Mouse (Mus musculus) erythroid progenitor cell, adult 5-6 weeks (primary cell): ENCODE results near the gene Rfwd3. TPM values are rescaled to one million over a fixed set of nuclear protein-coding genes. Genes with fewer than 3 reads are reported as not detected.
"Not testable (repeated sequence)": the region's sequence is repeated elsewhere in the genome, so short reads cannot be mapped to it uniquely, and the experiment has no call there.

ENCODE experiments used
- ATAC-seq: replicated peaks from 2 replicates; pipeline ENCODE4 v1.8.0; 2016; ENCODE audit warnings: moderate number of reproducible peaks, mild to moderate bottlenecking, moderate TSS enrichment, inconsistent platforms; ENCODE audit not compliant: poor library complexity, low FRiP score, severe bottlenecking
- total RNA-seq, 2 experiments: library from RNA; stranded (forward) in 1 of 2; stranded (reverse) in 1 of 2; fragments of 150-400 nt in 1 of 2; fragments of 186-747, 209-891 nt in 1 of 2; gene quantifications; 2 replicates each; pipeline versions ENCODE4 v1.2.3 to v1.2.4; 2015 to 2017; ENCODE audit warnings: low replicate concordance in 2 of 2

Gene Rfwd3
- total RNA-seq (2015; ENCODE audit: low replicate concordance): 117 and 127 TPM in 2 replicates
- 133 and 138 TPM in 2 replicates for total RNA-seq (2017; ENCODE audit: low replicate concordance)

DNA sequence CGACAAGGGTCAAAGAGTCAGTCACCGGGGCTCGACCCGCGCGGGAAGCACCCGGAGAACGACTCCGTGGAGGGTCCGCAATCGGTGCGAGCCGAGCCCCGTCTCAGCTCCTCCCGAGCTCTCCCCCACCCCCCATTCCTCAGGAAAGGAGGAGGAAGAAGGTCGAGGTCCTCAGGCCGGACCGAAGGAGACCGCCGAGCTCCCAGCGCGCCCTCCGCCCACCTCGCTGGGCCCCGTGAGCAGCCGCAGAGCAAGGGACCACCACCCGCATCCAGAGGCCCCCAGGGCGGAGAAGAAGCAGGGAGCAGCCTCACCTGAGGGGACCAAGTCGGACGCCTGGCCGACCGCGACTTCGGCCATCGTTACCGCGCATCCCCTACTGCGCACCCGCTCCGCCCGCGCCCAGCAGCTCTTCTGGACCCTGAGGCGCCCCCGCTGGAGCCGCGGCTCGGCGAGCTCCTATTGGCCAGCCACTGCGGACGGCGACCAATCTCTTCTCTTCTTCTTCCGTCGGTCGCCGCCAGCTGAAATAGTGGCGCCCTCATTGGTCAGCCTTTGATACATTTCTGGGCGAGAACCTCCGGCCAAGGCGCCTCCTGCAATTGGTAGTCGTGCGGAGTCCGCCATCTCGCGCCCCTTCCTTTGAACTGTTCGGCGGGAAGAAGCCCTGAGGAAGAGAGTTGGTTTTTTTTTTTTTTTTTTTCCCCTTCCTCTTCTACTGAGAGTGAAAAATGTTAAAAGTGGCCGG lies at the start of gene Rfwd3:
Gene Rfwd3 (minus strand): TSS at position 402 of the 748 bp plus-strand sequence.
- ATAC-seq: peak; percentile 99

DNA sequence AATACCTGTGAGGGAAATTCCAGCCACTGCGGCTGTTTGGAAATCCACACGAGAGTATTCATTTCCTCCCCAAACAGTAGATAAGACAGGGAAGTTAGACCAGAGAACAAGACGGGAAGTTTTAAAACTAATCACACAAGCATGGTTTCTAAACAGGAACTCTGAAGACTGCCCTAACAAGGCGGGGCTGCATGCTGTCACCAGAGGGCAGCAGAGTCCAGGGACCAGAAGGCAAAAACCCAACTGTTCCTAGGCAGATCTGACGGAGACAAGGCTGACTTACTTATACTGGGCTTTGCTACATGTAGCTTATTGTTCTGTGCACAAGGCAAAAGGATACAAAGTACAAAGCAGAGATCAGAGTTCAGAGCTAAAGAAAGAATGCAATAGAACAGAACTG lies 43.2 kb upstream of the Rfwd3 start:
- peak; percentile 77 for ATAC-seq

DNA sequence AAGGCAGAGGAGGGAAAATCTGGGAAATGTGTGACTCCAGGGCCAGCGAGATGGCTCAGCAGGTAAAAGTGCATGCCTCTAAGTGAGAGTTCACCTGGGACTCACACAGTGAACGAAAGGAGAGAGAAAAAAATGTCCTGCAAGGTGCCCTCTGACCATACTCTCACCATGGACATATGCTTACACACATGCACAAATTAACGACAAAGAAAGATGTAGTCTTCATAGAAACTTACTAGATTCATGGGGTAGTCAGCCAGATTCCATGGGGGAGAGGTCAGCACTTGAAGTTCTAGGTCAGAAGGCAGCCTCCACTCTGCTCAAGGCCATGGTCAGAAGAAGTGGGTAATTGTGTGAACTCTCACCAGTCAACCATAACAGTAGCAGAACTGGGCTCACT lies 40.2 kb upstream of the Rfwd3 start:
- no peak for ATAC-seq

DNA sequence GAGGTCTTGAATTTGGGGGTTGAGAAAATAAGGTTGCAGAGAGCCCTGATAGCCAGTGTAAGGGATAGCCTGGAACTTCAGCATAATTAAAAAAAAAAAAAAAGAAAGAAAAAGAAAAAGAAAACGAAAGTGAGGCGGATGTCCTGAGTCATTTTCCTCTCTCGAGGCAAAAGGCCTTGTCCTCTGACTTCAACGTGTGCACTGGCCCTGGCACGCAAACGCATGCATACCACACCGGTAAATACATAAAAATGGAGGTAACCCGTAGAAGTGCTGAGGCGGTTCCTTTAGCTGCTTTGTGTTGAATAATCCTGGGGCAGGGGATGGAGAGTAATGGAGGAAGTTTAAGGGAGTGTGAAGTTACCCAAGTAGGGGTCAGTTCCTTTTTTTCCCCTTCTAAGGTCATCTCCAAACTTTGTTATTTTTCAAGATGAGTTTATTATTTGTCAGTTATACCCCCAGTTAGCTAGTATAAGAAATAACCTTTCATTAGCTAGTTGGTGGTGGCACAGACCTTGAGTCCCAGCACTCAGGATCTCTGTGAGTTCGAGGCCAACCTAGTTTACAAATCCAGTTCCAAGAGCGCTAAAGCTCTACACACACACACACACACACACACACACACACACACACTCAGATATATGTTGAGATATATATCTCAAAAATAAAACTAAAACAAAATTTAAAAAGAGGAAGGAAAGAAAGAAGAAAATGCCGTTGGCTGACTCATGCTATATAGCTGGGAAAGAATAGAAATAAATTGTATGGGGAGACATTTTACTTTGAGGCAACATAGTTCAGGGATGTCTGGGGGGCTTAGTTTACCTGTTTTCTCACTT lies 38.6 kb upstream of the Rfwd3 start:
- ATAC-seq: no peak

DNA sequence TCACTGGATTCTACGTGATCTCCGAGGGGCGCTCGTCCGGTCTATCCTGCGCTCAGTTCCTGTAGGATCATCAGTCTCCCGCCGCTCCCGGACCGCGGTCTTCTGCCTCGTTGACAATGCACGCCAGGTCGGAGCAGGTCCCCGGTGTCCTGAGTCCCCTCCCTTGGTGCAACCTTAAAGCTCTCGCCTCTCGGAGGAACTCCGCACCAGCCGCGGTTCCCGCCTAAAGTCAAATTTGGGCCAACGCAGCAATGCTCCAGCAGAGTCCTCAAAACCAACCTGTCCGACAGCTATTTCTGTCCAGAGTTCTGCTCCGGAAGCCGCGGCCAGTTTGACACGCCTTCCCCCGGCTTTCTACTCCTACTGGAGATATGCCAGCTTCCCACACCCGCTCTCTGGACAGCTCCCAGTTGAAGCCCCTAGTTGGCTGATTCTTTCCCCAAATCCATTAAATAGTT lies 37.9 kb upstream of the Rfwd3 start, which contains the start of gene Mlkl:
Gene Mlkl (minus strand): TSS at position 288 of the 458 bp plus-strand sequence.
- ATAC-seq: peak; percentile 81

DNA sequence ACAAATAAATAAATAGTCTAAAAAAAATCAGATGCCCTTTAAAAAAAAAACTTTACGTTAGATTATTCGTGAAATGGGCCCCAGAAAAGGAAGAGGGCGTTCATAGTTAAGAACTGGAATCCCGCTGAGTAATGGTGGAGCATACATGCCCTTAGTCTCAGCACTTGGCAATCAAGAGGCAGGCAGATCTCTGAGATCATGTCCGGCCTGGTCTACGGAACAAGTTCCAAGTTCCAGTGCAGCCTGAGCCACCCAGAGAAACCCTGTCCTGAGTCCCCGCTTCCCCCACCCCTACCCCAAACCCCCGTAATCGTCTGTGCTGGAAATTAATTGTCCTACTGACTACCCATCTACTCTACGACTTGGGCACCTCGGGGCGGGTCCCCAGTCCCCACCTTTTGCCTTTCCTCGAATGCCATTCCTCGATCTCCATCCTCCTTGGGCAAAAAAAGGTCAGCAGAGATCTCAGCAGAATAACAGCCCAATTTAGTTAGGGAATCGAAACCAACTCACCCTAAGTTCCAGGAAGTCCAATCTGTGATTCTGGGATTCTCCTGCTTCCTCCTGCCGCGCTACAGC lies 37.4 kb upstream of the Rfwd3 start:
- peak; percentile 52; the same call in 1 of the 2 replicates for ATAC-seq

DNA sequence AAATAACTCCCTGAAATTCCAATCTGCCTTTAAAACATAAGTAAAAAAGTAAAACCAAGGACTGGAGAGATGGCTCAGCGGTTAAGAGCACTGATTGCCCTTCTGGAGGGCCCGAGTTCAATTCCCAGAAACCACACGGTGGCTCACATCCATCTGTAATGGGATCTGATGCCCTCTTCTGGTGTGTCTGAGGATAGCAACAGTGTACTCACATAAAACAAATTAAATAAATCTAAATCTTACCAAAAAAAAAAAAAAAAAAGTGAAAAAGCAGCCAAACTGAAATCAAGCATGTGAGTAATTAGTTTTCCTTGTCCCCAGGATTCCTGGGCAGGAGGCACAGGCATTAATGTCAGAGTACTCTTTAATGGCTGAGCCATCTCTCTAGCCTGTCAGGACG lies 36.7 kb upstream of the Rfwd3 start:
- ATAC-seq: no peak

DNA sequence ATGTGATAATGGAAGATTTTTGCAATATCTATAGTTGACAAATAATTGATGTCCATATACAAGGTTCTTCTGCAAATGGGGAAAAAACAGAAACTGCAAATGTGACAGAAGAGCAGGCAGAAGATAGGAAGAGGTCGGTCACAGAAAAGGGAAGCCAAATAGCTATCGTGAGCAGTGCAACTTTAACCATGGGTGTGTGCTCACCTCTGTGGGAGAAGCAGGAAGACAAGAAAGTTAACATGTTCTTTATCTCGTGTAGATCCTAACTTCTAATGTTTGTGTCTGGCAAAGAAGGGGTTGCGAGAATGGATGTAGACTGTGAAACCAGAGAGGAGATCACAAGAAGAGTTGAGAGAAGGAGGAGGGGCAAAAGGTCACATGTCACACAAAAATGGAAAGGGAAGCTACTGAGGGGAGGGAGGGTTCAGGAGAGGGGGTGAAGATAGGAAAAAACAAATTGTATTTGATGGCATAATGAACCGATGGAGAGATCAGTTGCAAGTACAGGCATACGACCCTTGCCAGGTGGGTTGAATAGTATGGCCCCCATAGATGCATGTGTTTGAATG lies 25.3 kb upstream of the Rfwd3 start:
- ATAC-seq: no peak

DNA sequence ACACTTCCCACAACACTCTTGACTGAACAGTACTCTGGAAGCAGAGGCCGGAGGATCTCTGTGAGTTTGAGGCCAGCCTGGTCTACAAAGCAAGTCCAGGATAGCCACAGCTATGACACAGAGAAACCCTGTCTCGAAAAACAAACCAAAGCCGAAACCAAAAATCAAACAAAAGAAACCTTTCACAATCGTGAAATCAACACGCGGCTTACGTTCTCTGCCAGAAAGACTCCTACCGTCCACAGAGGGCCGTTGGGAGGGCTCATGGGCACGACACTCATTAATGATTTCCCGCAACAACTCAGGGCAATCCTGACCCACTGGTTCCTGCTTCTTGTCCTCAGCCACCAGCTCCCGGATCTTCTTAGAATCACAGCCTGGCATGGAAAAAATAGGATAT lies 14.7 kb upstream of the Rfwd3 start:
- ATAC-seq: no peak

DNA sequence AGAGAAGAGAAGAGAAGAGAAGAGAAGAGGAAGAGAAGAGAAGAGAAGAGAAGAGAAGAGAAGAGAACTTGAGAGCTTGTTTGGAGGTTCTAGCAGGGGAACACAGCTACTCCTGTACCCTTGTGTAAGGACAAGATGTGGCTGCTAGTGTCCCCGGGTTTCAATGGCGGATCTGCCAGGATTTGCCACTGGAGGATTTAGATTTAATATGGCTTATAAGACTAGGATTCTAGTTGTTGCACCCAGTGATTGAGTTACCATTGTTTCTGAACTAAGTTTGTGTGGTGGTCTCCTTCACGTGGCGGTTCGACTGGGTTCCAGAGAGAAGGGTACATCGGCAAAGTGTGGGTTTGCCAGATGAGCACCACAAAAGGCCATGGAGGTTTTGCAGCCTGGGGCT lies 13.9 kb upstream of the Rfwd3 start:
- ATAC-seq: not testable (repeated sequence)

DNA sequence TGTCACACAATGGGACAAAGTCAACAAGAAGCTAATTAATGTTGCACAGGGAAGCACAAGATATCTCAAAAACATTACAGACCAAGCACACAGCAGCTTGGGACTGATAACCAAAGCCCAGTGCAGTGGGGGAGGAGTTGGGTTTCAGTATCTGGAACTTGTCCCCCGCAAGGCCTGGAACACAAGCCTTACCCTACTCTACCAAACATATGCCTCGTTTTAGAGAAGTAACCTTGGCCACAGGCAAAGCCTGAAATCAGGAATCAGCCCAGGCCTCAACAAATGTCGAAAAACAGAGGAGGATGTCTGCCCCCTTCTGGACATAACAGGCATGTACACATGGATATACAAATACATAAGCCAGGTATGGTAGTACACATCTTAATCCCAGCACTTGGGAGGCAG lies 12.7 kb upstream of the Rfwd3 start:
- ATAC-seq: peak; percentile 97

DNA sequence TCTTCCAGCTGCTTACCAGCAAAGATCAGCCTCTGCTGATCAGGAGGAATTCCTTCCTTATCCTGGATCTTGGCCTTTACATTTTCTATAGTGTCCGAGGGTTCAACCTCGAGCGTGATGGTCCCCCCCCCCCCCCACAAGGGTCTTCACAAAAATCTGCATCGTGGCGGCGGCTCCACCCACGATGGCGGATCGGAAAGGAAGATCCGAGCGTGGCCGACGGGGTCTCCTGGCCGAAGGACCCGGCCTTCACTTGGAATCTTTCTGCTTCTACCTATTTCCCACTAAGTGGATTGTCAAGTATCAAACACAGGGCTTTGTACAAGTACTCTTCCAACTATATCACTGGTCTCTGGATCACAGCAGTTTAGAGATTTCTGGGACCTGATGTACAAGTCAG lies 10.0 kb upstream of the Rfwd3 start:
- ATAC-seq: not testable (repeated sequence)

DNA sequence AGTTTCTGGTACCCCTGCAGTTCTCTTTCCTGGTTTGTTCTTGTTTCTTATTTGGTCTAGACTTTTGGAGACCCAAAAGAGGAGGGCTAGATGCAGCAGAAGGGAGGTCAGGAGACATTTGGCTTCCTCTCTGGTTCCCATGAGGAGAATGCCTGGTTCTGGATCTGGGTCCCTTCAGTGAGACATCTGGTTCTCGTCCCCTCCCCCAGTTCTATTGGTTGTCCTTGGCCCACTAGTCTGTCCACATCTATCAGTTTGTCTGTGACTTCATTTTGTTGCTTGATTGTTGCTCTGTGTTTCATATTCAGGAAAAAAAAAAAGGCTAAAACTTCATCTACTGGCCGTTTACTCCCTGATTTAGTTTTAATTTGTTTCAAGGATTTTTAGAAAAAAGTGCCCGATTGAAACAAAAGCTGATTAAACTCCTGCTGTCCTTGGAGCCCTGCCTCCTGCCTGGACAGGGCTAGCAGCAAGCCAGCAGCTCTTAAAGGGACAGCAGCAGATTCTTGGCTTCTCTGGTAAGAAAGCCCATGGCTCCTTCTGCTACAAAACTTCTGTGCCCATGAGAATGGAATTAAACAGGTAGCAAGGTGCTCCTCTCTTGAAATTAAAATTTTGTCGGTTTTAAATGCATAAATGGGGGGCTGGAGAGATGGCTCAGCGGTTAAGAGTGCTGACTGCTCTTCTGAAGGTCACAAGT lies 5.2 kb upstream of the Rfwd3 start:
- ATAC-seq: no peak

DNA sequence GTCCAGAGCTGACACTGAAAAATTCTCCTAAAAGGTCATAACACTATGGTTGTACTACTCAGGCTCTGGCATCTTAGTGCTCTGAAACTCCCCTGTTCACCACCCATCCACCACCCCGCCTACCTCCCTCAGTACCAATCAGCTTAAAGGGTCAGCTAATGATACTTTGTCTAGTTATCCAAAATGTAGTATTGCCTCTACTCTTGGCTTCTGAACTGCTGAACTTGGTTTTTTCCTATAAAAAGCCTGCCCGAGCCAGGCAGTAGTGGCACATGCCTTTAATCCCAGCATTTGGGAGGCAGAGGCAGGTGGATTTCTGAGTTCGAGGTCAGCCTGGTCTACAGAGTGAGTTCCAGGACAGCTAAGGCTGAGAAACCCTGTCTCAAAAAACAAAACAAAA lies 4.3 kb upstream of the Rfwd3 start:
- ATAC-seq: no peak

DNA sequence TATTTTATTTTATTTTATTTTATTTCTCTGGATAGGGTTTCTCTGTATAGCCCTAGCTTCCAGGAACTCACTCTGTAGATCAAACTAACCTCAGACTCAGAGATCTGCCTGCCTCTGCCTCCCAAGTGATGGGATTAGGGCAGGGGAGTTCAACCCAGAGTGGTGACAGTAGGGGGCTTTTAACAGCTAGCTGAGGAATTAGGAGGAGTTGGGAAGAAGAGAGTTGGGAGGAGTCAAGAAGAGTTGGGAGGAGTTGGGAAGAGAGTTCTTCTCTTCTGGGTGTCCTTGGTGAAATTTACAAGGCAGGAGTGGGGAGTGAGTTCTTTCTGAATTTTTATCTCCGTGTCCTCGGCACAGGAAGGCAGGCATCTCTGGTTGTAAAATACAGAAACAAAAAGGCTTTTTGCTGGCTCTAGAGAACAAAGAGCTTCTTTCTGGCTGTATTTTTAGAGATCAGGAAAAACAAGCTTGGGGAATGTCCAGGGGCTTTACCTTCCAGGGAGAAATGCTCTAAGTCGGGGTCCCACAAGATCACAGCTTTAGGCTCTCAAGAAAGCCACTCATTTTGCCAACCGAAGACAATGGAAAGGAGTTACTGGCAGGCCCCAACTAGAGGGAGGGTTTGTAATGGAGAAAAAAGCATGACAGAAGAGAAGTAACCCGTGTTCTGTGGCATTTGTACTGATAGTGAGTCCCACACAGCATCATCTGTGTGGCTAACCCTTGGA lies 3.2 kb upstream of the Rfwd3 start:
- ATAC-seq: not testable (repeated sequence)

DNA sequence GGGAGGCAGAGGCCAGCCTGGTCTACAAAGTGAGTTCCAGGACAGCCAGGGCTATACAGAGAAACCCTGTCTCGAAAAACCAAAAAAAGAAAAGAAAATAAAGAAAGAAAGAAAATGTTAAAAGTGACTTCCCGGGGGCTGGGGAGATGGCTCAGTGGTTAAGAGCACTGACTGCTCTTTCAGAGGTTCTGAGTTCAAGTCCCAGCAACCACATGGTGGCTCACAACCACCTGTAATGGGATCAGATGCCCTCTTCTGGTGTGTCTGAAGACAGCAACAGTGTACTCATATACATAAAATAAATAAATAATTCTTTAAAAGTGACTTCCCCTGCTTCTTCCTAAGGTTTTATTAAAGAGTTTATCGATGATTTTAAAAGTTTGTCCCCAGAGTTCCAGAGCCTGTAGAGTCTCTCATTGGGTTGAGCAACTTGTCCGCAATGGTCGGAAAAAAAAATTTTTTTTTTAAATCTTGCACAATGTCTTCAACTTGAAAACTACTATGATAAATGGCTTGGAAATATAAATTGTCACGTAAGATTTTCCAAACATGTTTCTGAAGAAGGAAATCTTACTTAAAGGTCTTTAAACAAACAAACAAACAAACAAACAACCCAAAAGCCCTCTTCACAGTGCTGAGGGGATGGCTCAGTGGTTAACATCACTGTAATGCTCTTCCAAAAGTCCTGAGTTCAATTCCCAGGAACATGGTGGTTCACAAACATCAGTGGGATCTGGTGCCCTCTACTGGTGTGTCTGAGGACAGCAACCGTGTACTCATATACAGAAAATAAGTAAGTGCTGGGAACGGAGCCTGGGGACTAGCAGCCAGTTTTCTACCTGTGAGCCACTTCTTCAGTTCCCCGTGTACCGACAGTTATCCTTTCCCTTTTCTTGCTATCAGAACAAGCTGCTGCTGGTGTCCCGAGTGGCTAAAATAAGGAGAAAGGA lies 850 bp upstream of the Rfwd3 start:
- ATAC-seq: no peak

DNA sequence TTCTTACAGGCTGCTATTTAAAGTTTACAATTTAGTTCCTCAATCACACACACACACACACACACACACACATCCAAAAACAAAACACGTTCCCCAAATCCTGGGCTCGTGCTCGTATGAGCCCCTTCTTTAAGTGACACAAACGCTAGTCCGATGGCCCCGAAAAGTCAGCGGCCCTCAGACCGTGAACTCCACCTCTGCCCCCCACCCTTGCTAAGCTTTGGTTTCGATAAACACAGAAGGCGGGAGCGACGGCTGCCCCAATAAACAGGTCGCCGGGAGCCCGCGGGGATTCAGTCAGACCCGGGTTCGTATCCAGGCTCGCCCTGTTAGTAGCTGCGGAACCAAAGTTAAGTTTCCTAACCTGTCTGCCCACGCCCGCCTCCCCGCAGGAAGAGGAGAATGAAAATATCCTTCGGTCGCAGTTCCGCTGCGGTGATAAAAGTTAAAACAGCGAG lies 630 bp downstream of the Rfwd3 start:
- ATAC-seq: peak; percentile 60

DNA sequence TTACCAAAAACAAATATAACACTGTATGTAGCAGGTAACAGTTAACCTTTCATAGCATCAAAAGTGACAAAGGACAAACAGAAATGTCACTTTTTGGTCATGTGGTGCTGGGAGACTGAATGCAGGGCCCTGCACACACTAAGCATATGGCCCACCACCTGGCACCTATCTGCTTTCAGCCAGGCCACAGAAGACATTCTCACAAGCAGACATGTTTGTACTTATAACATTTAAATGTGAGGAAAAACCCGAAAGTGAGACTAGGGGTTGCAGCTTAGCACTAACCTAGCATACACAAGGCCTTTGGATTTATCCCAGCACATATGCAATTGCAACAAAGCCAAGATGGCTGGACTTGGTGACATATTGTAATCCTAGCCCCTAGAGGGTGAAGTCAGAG lies 2.0 kb downstream of the Rfwd3 start:
- ATAC-seq: no peak
